Mouse (Mus musculus): ENCODE measurements around the gene Slc38a8. TPM values are rescaled to one million over a fixed set of nuclear protein-coding genes. Genes with fewer than 3 reads are reported as not detected.

Slc38a8 gene
- polyA plus RNA-seq, 1 experiment from 2014 or later = not detected

- no peak for ATAC-seq
- WGBS = 75% methylated on average over 11 of the region's 11 CpGs
Observed at GRCm38 (mm10) chr8:119437506-119437905, 64.0 kb downstream of the Slc38a8 start.

GRCm38 (mm10) chr8:119436933-119437332 lies 64.6 kb downstream of the Slc38a8 start:
- no peaks in the 10 kb centered on the region for H3K27me3 ChIP-seq (replicated peaks; ENCODE audit: control insufficient read depth, insufficient read depth, low read length)
- no peak overlapping the region for H3K4me2 ChIP-seq (ENCODE audit: low read length)
- no peak for ATAC-seq
- H3K4me3 ChIP-seq (ENCODE audit: low read length) = no peak overlapping the region
- H3K9me3 ChIP-seq (ENCODE audit: control insufficient read depth, low read length) = no peaks in the 10 kb centered on the region
- WGBS = 14% methylated on average over 9 of the region's 9 CpGs
- H3K27ac ChIP-seq (ENCODE audit: low read depth, low read length) = no peak overlapping the region
- no peak overlapping the region for H3K9ac ChIP-seq (ENCODE audit: low read depth, low read length)
- no peaks in the 10 kb centered on the region for H3K36me3 ChIP-seq (ENCODE audit: control insufficient read depth, insufficient read depth, low read length)
- peaks cover 9% of the 10 kb centered on the region for H3K4me1 ChIP-seq (ENCODE audit: control insufficient read depth, insufficient read depth, low read depth, low read length)

More at GRCm38 (mm10) chr8:119437506-119437905, 64.0 kb downstream of the Slc38a8 start:
- H3K27ac ChIP-seq (ENCODE audit: low read depth, low read length) = no peak overlapping the region
- H3K4me1 ChIP-seq (ENCODE audit: control insufficient read depth, insufficient read depth, low read depth, low read length) = peaks cover 9% of the 10 kb centered on the region
- H3K4me3 ChIP-seq (ENCODE audit: low read length) = no peak overlapping the region
- H3K9me3 ChIP-seq (ENCODE audit: control insufficient read depth, low read length) = no peaks in the 10 kb centered on the region
- no peak overlapping the region for H3K4me2 ChIP-seq (ENCODE audit: low read length)
- H3K27me3 ChIP-seq (replicated peaks; ENCODE audit: control insufficient read depth, insufficient read depth, low read length) = no peaks in the 10 kb centered on the region
- H3K9ac ChIP-seq (ENCODE audit: low read depth, low read length) = no peak overlapping the region
- no peaks in the 10 kb centered on the region for H3K36me3 ChIP-seq (ENCODE audit: control insufficient read depth, insufficient read depth, low read length)

GRCm38 (mm10) chr8:119436331-119436730 lies 65.2 kb downstream of the Slc38a8 start:
- no peak overlapping the region for H3K27ac ChIP-seq (ENCODE audit: low read depth, low read length)
- H3K27me3 ChIP-seq (replicated peaks; ENCODE audit: control insufficient read depth, insufficient read depth, low read length) = no peaks in the 10 kb centered on the region
- H3K4me3 ChIP-seq (ENCODE audit: low read length) = no peak overlapping the region
- peaks cover 9% of the 10 kb centered on the region for H3K4me1 ChIP-seq (ENCODE audit: control insufficient read depth, insufficient read depth, low read depth, low read length)
- H3K9me3 ChIP-seq (ENCODE audit: control insufficient read depth, low read length) = no peaks in the 10 kb centered on the region
- ATAC-seq = no peak
- no peak overlapping the region for H3K9ac ChIP-seq (ENCODE audit: low read depth, low read length)
- no peak overlapping the region for H3K4me2 ChIP-seq (ENCODE audit: low read length)
- 89% methylated on average over 10 of the region's 10 CpGs for WGBS
- H3K36me3 ChIP-seq (ENCODE audit: control insufficient read depth, insufficient read depth, low read length) = no peaks in the 10 kb centered on the region

- H3K9ac ChIP-seq (ENCODE audit: low read depth, low read length) = no peak overlapping the region
- H3K27ac ChIP-seq (ENCODE audit: low read depth, low read length) = no peak overlapping the region
- no peak for ATAC-seq
- H3K4me3 ChIP-seq (ENCODE audit: low read length) = no peak overlapping the region
- WGBS = 83% methylated on average over 7 of the region's 7 CpGs
- H3K4me1 ChIP-seq (ENCODE audit: control insufficient read depth, insufficient read depth, low read depth, low read length) = peaks cover 6% of the 10 kb centered on the region; the same call in 1 of the 2 replicates
- H3K36me3 ChIP-seq (ENCODE audit: control insufficient read depth, insufficient read depth, low read length) = no peaks in the 10 kb centered on the region
- H3K4me2 ChIP-seq (ENCODE audit: low read length) = no peak overlapping the region
- no peaks in the 10 kb centered on the region for H3K27me3 ChIP-seq (replicated peaks; ENCODE audit: control insufficient read depth, insufficient read depth, low read length)
- H3K9me3 ChIP-seq (ENCODE audit: control insufficient read depth, low read length) = no peaks in the 10 kb centered on the region
Observed at GRCm38 (mm10) chr8:119435527-119435926, 66.0 kb downstream of the Slc38a8 start.

- H3K4me3 ChIP-seq (ENCODE audit: low read length) = no peak overlapping the region
- no peaks in the 10 kb centered on the region for H3K9me3 ChIP-seq (ENCODE audit: control insufficient read depth, low read length)
- 88% methylated on average over 6 of the region's 6 CpGs for WGBS
- no peaks in the 10 kb centered on the region for H3K27me3 ChIP-seq (replicated peaks; ENCODE audit: control insufficient read depth, insufficient read depth, low read length)
- no peak overlapping the region for H3K4me2 ChIP-seq (ENCODE audit: low read length)
- ATAC-seq = no peak
- H3K36me3 ChIP-seq (ENCODE audit: control insufficient read depth, insufficient read depth, low read length) = no peaks in the 10 kb centered on the region
- no peak overlapping the region for H3K9ac ChIP-seq (ENCODE audit: low read depth, low read length)
- H3K27ac ChIP-seq (ENCODE audit: low read depth, low read length) = no peak overlapping the region
- no peaks in the 10 kb centered on the region for H3K4me1 ChIP-seq (ENCODE audit: control insufficient read depth, insufficient read depth, low read depth, low read length)
Observed at GRCm38 (mm10) chr8:119434569-119434968, 66.9 kb downstream of the Slc38a8 start.

GRCm38 (mm10) chr8:119433582-119434174 lies 67.8 kb downstream of the Slc38a8 start, which contains the start of gene Osgin1:
Gene Osgin1, plus strand, starts transcription at chr8:119434124.
- WGBS = 90% methylated on average over 13 of the region's 13 CpGs
- H3K9me3 ChIP-seq (ENCODE audit: control insufficient read depth, low read length) = no peaks in the 10 kb centered on the region
- H3K9ac ChIP-seq (ENCODE audit: low read depth, low read length) = no peak within 1 kb of the TSS
- H3K4me1 ChIP-seq (ENCODE audit: control insufficient read depth, insufficient read depth, low read depth, low read length) = no peaks in the 10 kb centered on the region
- H3K27ac ChIP-seq (ENCODE audit: low read depth, low read length) = no peak within 1 kb of the TSS
- H3K27me3 ChIP-seq (replicated peaks; ENCODE audit: control insufficient read depth, insufficient read depth, low read length) = no peaks in the 10 kb centered on the region
- no peak within 1 kb of the TSS for H3K4me3 ChIP-seq (ENCODE audit: low read length)
- no peak within 1 kb of the TSS for H3K4me2 ChIP-seq (ENCODE audit: low read length)
- H3K36me3 ChIP-seq (ENCODE audit: control insufficient read depth, insufficient read depth, low read length) = no peaks in the 10 kb centered on the region
- no peak for ATAC-seq

- no peak for ATAC-seq
- Histone ChIP-seq H3K4me2 (ENCODE audit: low read length) (no peak overlapping the region), H3K9me3 (ENCODE audit: control insufficient read depth, low read length) (no peaks in the 10 kb centered on the region), H3K4me1 (ENCODE audit: control insufficient read depth, insufficient read depth, low read depth, low read length) (no peaks in the 10 kb centered on the region), H3K4me3 (ENCODE audit: low read length) (no peak overlapping the region), H3K27me3 (replicated peaks; ENCODE audit: control insufficient read depth, insufficient read depth, low read length) (no peaks in the 10 kb centered on the region), H3K9ac (ENCODE audit: low read depth, low read length) (no peak overlapping the region), H3K27ac (ENCODE audit: low read depth, low read length) (no peak overlapping the region), H3K36me3 (ENCODE audit: control insufficient read depth, insufficient read depth, low read length) (no peaks in the 10 kb centered on the region)
- WGBS = 64% methylated on average over 3 of the region's 3 CpGs
Observed at GRCm38 (mm10) chr8:119432372-119432771, 69.1 kb downstream of the Slc38a8 start.

GRCm38 (mm10) chr8:119430690-119431089 lies 70.8 kb downstream of the Slc38a8 start:
- Histone ChIP-seq H3K27me3 (replicated peaks; ENCODE audit: control insufficient read depth, insufficient read depth, low read length) (no peaks in the 10 kb centered on the region), H3K27ac (ENCODE audit: low read depth, low read length) (no peak overlapping the region), H3K9me3 (ENCODE audit: control insufficient read depth, low read length) (no peaks in the 10 kb centered on the region), H3K4me2 (ENCODE audit: low read length) (no peak overlapping the region), H3K4me3 (ENCODE audit: low read length) (no peak overlapping the region), H3K9ac (ENCODE audit: low read depth, low read length) (no peak overlapping the region), H3K4me1 (ENCODE audit: control insufficient read depth, insufficient read depth, low read depth, low read length) (no peaks in the 10 kb centered on the region), H3K36me3 (ENCODE audit: control insufficient read depth, insufficient read depth, low read length) (no peaks in the 10 kb centered on the region)
- no peak for ATAC-seq
- WGBS = 87% methylated on average over 7 of the region's 7 CpGs

GRCm38 (mm10) chr8:119430250-119430649 lies 71.2 kb downstream of the Slc38a8 start:
- 83% methylated on average over 8 of the region's 8 CpGs for WGBS
- no peaks in the 10 kb centered on the region for H3K9me3 ChIP-seq (ENCODE audit: control insufficient read depth, low read length)
- ATAC-seq = no peak

More at GRCm38 (mm10) chr8:119430250-119430649, 71.2 kb downstream of the Slc38a8 start:
- Histone ChIP-seq H3K27me3 (replicated peaks; ENCODE audit: control insufficient read depth, insufficient read depth, low read length) (no peaks in the 10 kb centered on the region), H3K4me2 (ENCODE audit: low read length) (no peak overlapping the region), H3K4me3 (ENCODE audit: low read length) (no peak overlapping the region), H3K27ac (ENCODE audit: low read depth, low read length) (no peak overlapping the region), H3K36me3 (ENCODE audit: control insufficient read depth, insufficient read depth, low read length) (no peaks in the 10 kb centered on the region), H3K4me1 (ENCODE audit: control insufficient read depth, insufficient read depth, low read depth, low read length) (no peaks in the 10 kb centered on the region), H3K9ac (ENCODE audit: low read depth, low read length) (no peak overlapping the region)

Measured in hindbrain, embryonic 16.5 days (tissue).